8 mouse cellular contexts compared by ENCODE assay signal in the genomic region with DNA sequence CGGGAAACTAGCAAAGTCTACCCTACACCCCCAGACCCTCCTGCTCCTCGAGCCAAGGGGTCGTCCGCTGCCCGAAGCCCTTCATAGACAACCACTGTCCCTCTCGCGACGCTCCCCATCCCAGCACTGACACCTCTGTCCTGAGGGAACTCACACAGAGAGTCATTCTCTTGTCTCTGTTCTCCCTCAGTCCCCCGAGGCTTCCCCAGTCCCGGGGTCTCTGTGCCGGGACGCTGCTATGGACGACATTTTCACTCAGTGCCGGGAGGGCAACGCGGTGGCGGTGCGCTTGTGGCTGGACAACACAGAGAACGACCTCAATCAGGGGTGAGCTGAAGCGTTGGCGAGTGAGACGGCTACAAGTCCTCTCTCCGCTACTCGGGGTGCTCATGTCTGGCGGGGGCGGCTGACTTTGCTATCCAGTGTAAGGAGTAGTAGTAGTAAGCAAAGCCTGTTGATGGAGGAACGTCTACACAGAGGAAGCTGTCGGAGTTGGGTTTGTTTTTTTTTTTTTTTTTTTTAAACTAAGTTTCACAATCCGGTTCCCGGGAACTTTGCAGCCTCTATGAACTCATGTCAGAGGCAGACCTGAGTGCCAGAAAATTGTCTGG. TPM values are rescaled to one million over a fixed set of nuclear protein-coding genes. Genes with fewer than 3 reads are reported as not detected.
A peak's percentile ranks its signal among the peaks of the same experiment; 100 is the strongest.
DNase-seq lines count a peak whose midpoint lies in the region; TF ChIP-seq lines count a peak whose summit lies in the region.

A gene (minus strand): TSS at position 475 of the 611 bp plus-strand sequence.

- no peaks in the 10 kb centered on the region for H3K27me3 ChIP-seq in forebrain, embryonic 10.5 days (ENCODE audit: poor library complexity, severe bottlenecking)
- H3K27me3 ChIP-seq in spleen, adult 2 months (ENCODE audit: control insufficient read depth, insufficient read depth, low read length) = no peaks in the 10 kb centered on the region

- 1% methylated on average over 29 of the region's 30 CpGs for WGBS in forebrain, embryonic 10.5 days
- under 1% methylated on average over 30 of the region's 30 CpGs for WGBS in spleen, adult 2 months

- no peak for TF ChIP-seq CTCF in spleen, adult 2 months (IDR thresholded peaks at IDR 0.05; ENCODE audit: extremely low read depth, insufficient read depth, insufficient read length, insufficient replicate concordance)

- H3K27ac ChIP-seq in forebrain, embryonic 10.5 days = peak within 1 kb of the TSS; percentile 92
- peak within 1 kb of the TSS; percentile 87 for H3K27ac ChIP-seq in spleen, adult 2 months (ENCODE audit: insufficient read depth, low read length)

- H3K36me3 ChIP-seq in forebrain, embryonic 10.5 days (replicated peaks) = peaks cover 54% of the 10 kb centered on the region
- peaks cover 24% of the 10 kb centered on the region for H3K36me3 ChIP-seq in spleen, adult 2 months (ENCODE audit: control insufficient read depth, insufficient read depth, low read length)

- intact Hi-C loops in heart, postnatal 36 days (cut with DNase I) = loop anchor here (2.0 kb wide), 2 partner anchors 74 to 96 kb away; a partner anchor contains a TSS

- peak within 1 kb of the TSS; percentile 87 for H3K4me3 ChIP-seq in forebrain, embryonic 10.5 days
- peak within 1 kb of the TSS; percentile 72 for H3K4me3 ChIP-seq in spleen, adult 2 months (ENCODE audit: extremely low read depth, insufficient read depth, insufficient read length)

- H3K9me3 ChIP-seq in forebrain, embryonic 10.5 days = no peaks in the 10 kb centered on the region

- peaks cover 41% of the 10 kb centered on the region for H3K4me1 ChIP-seq in forebrain, embryonic 10.5 days
- peaks cover 2% of the 10 kb centered on the region for H3K4me1 ChIP-seq in spleen, adult 2 months (ENCODE audit: control insufficient read depth, insufficient read depth, insufficient read length)

- peak; percentile 36 to 54 for DNase-seq in cerebellum, adult 18-20 months
- DNase-seq in cerebellum, postnatal 4 days (ENCODE audit: low spot score in 2 of 2) = no peak
- DNase-seq in adrenal gland, adult (ENCODE audit: inconsistent age in 2 of 2, low spot score in 1 of 2) = peak; percentile 72 to 89
- DNase-seq in forebrain, embryonic 10.5 days (ENCODE audit: extremely low spot score, low spot score) = no peak
- DNase-seq in heart, postnatal 36 days = peak; percentile 66 to 74
- no peak for DNase-seq in layer of hippocampus, adult 8-10 months (ENCODE audit: low spot score in 2 of 2)
- peak; percentile 46 for DNase-seq in lung, postnatal 14 days
- peak; percentile 2 to 23 for DNase-seq in spleen, adult 2 months (ENCODE audit: low read depth in 1 of 2, low spot score in 2 of 2)

- TF ChIP-seq POLR2A in spleen, adult 2 months (IDR thresholded peaks at IDR 0.05; ENCODE audit: low read depth, low read length) = no peak

RNA-seq across cellular contexts. Expression of the gene that starts here (rescaled TPM):
- polyA plus RNA-seq in forebrain, embryonic 10.5 days (2016; fragmentation: Nextera tagmentation; extraction: Ambion mirVana) = 43.5 and 46.5 TPM in 2 replicates
- 10 to 100 TPM; 10.1 to 11.2 TPM for total RNA-seq in heart, postnatal 36 days (2021)
- 10 to 100 TPM in 3 of 4 experiments, 1 to 10 TPM in 1; 9.6 to 13.0 (median 12.7) TPM for total RNA-seq in layer of hippocampus, adult 8-10 months (2022)
- polyA plus RNA-seq in spleen, adult 2 months (2012; rRNA removed) = 6.1 and 7.2 TPM in 2 replicates

Comparison
In these comparisons a context has a peak if more than half of its experiments do, and no peak if none do; other contexts are left out.
1. DNase-seq: peak in cerebellum, adult 18-20 months (2 of 2), adrenal gland, adult (2 of 2), heart, postnatal 36 days (2 of 2), lung, postnatal 14 days (single experiment) and spleen, adult 2 months (2 of 2); none in cerebellum, postnatal 4 days (0 of 2), forebrain, embryonic 10.5 days (single experiment) and layer of hippocampus, adult 8-10 months (0 of 2).